Mouse (Mus musculus): ENCODE data around the gene Tmem184b.

The Tmem184b gene

GRCm38 (mm10) chr15:79429527-79429926 is 26.2 kb upstream of the Tmem184b start:
- DNase-seq = no peak

GRCm38 (mm10) chr15:79428616-79429015 is 25.2 kb upstream of the Tmem184b start:
- DNase-seq = no peak

GRCm38 (mm10) chr15:79427516-79427915 is 24.1 kb upstream of the Tmem184b start:
- peak; percentile 56 for DNase-seq

DNA sequence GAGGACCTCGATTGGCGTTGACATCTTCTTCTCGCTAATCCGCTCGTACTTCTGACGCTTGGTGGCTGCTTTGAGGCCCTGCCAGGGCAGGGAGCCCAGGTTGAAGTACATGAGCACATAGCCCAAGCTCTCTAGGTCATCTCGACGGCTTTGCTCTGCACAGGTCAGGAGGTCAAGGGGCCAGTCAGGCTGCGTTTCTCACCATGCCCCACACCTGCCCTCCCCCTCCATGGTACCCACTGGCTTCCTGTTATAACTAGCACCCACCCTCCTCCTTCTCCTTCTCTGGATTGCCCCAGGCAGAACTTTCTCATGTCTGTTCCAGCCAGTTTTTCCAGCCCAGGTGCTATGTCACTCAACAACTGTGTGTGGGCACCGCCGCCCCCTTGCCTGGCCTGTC is 22.1 kb upstream of the Tmem184b start:
- DNase-seq = no peak

GRCm38 (mm10) chr15:79424602-79425001 is 21.2 kb upstream of the Tmem184b start:
- no peak for DNase-seq

DNA sequence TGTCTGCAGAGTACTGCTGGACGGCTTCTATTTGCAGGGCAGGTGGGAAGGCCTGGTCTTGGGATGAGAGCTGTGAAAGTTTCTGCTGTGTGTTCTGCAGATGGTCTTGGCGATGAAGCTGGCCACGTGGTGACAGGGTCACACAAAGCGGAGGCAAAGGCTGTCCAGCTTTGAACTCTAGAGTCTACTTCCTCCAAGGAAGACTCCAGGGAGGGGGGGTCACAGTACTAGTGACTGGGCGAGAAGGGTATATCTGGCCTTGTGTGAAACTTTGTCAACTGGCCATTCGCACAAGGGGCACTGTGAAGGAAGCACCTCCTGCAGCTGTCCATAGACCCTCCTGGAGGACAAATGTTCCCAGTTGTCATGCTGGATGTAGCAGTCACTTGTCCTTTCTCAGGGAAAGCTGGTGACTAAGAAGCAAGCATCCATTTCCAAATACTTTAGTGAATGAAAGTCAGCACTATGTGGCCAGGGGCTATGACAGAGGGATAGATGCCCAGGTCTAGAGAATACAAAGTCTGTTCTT is 19.4 kb upstream of the Tmem184b start:
- DNase-seq = no peak

GRCm38 (mm10) chr15:79418677-79419076 is 15.3 kb upstream of the Tmem184b start:
- DNase-seq = no peak

GRCm38 (mm10) chr15:79418265-79418664 is 14.9 kb upstream of the Tmem184b start:
- DNase-seq = no peak

DNA sequence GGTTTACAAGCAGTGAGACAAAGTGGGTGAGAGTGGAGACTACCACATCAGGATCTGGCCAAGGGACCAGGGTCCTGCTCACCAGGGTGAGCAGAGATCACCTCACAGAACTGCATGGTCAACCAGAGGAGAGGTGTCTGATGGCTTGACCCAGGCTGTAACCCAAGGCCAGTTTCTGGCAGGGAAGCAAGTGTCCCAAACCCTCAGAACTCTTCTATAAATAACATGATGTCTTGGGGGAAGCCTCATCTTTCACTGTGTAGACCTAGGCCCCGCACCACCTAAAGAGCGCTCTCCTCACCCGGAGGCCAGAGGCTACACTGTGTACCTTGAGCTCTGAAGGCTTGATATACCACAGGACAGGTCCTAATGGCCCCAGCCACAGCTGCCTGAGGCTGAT is 14.0 kb upstream of the Tmem184b start:
- DNase-seq = no peak

DNA sequence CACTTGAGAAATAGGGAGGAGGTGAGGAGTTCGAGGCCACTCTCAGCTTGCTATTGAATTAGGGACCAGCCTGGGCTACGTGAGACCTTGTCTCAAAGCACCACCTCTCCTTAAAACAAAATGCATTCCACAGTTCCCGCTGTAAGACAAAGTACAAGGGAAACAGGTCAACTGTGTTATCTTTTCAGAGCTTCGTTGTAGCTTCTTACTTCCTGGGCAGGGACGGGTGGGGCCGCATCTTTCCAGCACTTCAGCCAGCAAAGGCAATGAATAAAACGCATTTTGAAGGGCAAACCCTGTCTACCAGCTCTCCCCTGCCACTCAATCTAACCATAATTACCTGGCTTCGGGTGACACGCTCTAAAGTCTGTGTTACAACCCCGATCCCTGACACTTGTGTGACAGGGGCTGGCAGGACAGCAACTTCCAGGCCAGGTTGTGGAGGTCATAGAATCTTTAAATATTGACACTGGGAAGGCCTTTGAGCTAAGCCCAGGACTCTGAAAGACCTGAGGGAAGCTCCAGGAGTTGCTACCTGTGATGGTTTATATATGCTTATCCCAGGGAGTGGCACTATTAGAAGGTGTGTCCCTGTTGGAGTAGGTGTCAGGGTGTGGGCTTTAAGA is 13.2 kb upstream of the Tmem184b start:
- no peak for DNase-seq

GRCm38 (mm10) chr15:79414513-79414912 is 11.1 kb upstream of the Tmem184b start:
- no peak for DNase-seq

GRCm38 (mm10) chr15:79413802-79414201 is 10.4 kb upstream of the Tmem184b start:
- DNase-seq = no peak

DNA sequence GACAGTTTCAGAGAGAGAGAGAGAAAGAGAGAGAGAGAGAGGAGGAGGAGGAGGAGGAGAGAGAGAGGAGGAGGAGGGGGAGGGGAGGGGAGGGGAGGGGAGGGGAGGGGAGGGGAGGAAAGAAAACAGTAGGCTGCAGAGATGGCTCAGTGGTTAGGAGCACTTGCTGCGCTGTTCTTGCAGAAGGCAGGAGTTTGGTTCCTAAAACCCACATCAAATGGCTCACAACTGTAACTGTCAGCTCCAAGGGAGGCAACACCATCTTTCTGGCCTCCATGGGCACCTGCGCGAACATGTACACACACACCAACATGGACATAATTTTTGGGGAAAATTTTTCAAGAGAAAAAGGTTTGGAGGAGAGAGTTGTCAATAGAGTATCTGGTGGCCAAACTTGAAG is 9.8 kb upstream of the Tmem184b start:
- no peak for DNase-seq

DNA sequence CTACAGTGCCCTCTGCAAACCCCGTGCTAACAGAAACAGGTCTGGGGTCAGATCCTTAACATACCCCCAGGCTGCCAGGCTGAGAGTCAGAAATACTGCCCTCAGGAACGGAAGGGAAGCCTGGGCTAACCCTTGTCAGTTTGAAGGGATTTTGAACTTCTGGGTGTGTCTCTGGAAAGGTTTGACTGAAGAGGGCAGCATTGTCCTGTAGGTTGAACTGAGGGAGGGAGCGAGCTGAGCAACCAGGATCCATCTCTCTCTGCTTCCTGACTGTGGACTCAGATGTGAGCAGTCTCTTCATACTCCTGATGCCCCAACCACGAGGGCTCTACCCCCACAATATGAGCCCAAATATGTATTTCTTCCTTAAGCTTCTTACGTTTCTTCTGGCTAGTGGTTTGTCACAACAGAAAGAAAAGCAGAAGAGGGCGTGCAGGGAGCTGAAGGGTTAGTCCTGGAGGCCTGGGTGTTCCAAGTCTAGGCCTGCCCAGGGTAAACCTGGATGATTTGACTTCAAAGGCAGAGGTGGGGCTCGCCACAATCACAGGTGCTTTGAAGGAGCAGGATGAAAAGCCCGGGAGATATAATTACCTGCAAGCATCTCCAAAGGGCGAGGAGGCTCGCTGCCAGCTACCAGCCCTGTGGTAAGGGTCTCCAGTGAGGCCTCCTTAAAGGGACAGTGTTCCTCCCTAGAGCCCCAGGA is 8.1 kb upstream of the Tmem184b start:
- no peak for DNase-seq

GRCm38 (mm10) chr15:79409077-79409573 is 5.8 kb upstream of the Tmem184b start:
- no peak for DNase-seq

GRCm38 (mm10) chr15:79406564-79406963 is 3.2 kb upstream of the Tmem184b start:
- no peak for DNase-seq

DNA sequence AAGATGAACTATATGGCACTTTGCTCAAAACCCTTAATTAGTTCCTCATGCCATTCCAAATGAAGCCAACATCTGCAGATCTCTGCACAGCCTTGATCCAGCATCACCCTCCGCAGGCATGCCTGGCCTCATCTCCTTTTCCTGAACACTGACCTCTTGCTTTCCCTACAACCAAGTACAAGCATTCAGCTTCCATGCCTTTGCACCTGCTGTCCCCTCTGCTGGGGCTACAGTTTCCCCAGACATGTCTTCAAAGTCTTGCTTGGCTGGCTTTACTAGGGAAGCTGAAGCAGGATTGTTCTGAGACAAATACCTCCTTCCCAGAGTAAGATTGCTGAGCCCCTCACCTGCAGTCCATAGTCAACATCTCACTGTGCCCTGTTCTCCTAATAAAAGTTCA is 908 bp upstream of the Tmem184b start:
- no peak for DNase-seq

DNA sequence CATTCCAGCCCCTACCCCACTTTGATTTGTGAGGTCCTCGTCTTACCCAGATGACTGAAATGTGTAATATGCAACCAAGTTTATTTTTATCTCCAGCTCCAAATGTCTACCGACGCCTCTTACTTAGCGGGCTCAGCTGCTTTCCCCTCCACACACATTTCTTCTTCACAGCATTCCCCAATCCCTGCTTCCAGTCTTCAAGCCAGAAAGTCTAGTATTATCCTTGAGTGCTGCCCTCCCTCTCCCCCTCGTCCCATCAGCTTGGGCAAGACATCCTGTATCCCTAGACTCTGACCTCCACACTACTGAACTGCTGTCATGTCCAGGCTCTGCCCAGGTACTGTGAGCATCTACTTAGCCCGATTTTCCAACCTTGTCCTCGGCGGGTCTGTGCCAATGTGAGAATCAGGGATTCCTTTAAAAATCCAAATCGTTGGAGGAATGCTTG is 418 bp upstream of the Tmem184b start:
- no peak for DNase-seq

DNA sequence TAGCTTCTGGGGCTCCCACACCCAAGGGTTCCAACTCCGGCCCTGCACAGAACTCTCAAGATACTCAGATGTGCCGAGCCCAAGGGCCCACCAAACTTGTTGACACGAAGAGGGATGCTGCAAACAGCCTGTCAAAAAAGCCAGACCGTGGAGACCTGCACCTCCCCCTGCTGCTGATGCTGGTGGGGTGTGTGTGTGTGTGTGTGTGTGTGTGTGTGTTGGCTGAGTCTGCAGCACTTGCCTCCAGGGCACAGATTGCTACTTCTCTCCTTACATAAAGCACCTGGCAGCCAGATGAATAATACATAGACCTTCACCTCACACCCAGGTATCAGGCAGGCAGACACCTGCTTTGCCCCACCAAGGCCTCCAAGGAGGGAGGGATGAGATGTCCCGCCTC is 1.2 kb downstream of the Tmem184b start:
- DNase-seq = no peak

- no peak for DNase-seq
Observed at GRCm38 (mm10) chr15:79400975-79401365, 2.4 kb downstream of the Tmem184b start.

DNA sequence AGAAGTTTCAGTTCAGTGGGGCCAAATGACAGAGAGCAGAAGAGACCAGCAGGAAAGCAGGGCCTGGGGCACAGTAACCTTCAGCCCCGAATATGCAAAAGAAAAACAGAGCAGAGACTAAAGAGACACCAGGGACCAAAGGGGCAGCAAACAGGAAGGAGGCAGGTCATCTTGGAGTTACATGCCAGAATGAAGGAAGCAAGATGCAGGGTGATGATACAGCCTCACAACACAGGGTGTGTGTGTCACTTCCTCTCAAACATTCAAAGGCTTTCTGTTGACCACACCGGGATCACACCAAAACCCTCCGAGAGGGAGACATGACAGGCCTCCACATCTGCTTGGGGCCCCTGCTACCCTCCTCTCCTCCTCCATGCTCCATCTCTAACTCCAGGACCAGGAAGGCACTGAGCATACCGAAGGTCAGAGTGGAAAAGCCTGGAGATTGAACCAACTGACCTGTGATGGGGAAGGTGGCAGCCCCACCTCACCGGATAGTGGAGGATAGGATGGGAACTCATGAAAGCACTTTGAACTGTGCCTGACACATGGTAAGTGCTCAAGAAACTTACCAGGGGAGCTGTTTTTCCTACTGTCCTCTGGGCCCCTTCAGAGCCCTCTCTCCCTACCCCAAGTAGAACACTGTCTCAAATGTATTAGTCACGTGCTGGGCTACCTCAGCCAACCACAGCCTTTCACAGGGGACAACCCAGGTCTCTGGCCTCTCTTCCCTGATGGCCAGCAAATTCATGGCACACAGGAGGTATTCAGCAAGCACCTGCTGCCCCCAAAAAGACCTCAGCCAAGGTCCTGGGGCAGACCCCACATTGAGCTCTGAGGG is 3.0 kb downstream of the Tmem184b start:
- DNase-seq = no peak

DNA sequence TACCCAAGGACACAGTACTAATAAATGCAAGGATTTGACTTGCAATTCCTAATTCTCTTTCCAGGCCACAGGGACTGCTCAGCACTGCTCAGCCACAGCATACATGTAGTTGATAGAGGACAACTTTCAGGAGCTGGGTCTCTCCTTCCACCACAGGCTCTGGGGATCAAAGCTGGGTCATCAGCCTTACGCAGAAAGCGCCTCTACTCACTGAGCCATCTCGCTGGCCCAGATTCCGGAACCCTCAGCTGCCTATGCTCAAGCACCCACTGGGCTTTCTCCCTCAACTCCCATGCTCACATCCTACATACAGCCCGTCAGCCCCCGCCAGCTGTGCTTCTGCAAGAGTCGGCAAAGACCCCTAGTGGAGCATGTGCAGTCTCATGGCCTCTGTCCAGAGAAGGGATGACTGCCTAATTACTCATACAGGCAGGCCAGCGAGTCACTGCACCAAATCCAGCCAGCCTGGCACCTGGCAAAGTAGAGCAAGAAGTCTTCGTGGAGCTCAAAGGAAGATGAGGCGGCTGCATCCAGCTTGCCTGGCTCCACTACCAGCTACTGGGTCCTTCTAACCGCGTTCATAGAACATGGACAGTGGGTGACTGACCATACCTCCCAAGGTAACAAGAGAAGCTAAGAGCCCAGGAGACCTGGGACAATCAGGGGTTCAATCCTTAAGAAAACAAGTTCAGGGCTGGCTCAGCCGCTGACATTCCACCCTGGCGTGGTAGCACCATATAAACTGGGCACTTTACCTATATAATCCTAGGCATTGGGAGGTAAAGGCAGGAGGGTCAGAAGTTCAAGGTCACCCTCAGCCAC is 3.9 kb downstream of the Tmem184b start:
- no peak for DNase-seq

GRCm38 (mm10) chr15:79396736-79397135 is 6.6 kb downstream of the Tmem184b start:
- DNase-seq = no peak
